Mouse (Mus musculus) layer of hippocampus, adult 11-12 months (tissue): ENCODE measurements around the gene Hoxd12.

Experiments used
- DNase-seq: peaks from one replicate; pipeline ENCODE4 v3.0.0; 2022; ENCODE audit warnings: low spot score

The Hoxd12 gene

GRCm38 (mm10) chr2:74695813-74696430, 21.1 kb downstream of the Hoxd12 start:
- DNase-seq: no peak

- DNase-seq: no peak
These were observed 21.9 kb downstream of the Hoxd12 start for GRCm38 (mm10) chr2:74696442-74697335.

GRCm38 (mm10) chr2:74697567-74698121, 22.8 kb downstream of the Hoxd12 start, which contains the start of gene Hoxd9:
Gene Hoxd9, plus strand, starts transcription at chr2:74697727.
- DNase-seq: no peak

GRCm38 (mm10) chr2:74698201-74699052, 23.6 kb downstream of the Hoxd12 start:
- DNase-seq: no peak

- DNase-seq: no peak
These were observed 24.2 kb downstream of the Hoxd12 start for GRCm38 (mm10) chr2:74699053-74699430.

- no peak for DNase-seq
These were observed 25.1 kb downstream of the Hoxd12 start for GRCm38 (mm10) chr2:74699664-74700545.

- no peak for DNase-seq
These were observed 25.8 kb downstream of the Hoxd12 start for GRCm38 (mm10) chr2:74700546-74701112.

GRCm38 (mm10) chr2:74701949-74702819, 27.4 kb downstream of the Hoxd12 start:
- DNase-seq: peak; percentile 74

- DNase-seq: no peak
These were observed 28.0 kb downstream of the Hoxd12 start for GRCm38 (mm10) chr2:74702820-74703219.

- DNase-seq: no peak
These were observed 28.5 kb downstream of the Hoxd12 start for GRCm38 (mm10) chr2:74703317-74703716.

GRCm38 (mm10) chr2:74703720-74704392, 29.0 kb downstream of the Hoxd12 start:
- DNase-seq: no peak

GRCm38 (mm10) chr2:74704393-74704998, 29.7 kb downstream of the Hoxd12 start, which contains the start of gene Hoxd8:
Gene Hoxd8, plus strand, starts transcription at chr2:74704615.
- no peak for DNase-seq

GRCm38 (mm10) chr2:74704999-74705466, 30.2 kb downstream of the Hoxd12 start:
- no peak for DNase-seq

GRCm38 (mm10) chr2:74705467-74706089, 30.8 kb downstream of the Hoxd12 start:
- no peak for DNase-seq

GRCm38 (mm10) chr2:74706393-74706960, 31.7 kb downstream of the Hoxd12 start:
- DNase-seq: no peak

- DNase-seq: no peak
These were observed 32.8 kb downstream of the Hoxd12 start for GRCm38 (mm10) chr2:74707599-74707998.

GRCm38 (mm10) chr2:74708676-74709075, 33.9 kb downstream of the Hoxd12 start:
- no peak for DNase-seq
